Mouse (Mus musculus) splenic B cell, adult 2 months (primary cell): Measurements from ENCODE around the gene Cip2a.

Source experiments
- DNase-seq: peaks from one replicate; pipeline ENCODE4 v3.0.0-alpha.2; 2011; ENCODE audit warnings: low read depth, low spot score
- H3K27me3 ChIP-seq: 2 replicates; pipeline ENCODE4 v1.6.1; 2012; ENCODE audit warnings: mild to moderate bottlenecking, low read length, moderate library complexity, mixed read lengths; ENCODE audit not compliant: control insufficient read depth, poor library complexity, insufficient read depth, severe bottlenecking
- H3K36me3 ChIP-seq: 2 replicates; pipeline ENCODE4 v1.6.1; 2012; ENCODE audit warnings: mild to moderate bottlenecking, low read length, moderate library complexity, mixed read lengths; ENCODE audit not compliant: control insufficient read depth, poor library complexity, insufficient read depth, severe bottlenecking

Cip2a gene

GRCm38 (mm10) chr16:48993559-48994342 is at the start of gene Cip2a, which contains the start of gene Dzip3:
Gene Cip2a (plus strand): TSS chr16:48994185.
Gene Dzip3 (minus strand): TSS chr16:48994165.
- no peaks in the 10 kb centered on the region for H3K36me3 ChIP-seq
- no peaks in the 10 kb centered on the region; the same call in 1 of the 2 replicates for H3K27me3 ChIP-seq
- peak; percentile 86 for DNase-seq

- H3K27me3 ChIP-seq = no peaks in the 10 kb centered on the region
- no peak for DNase-seq
- H3K36me3 ChIP-seq = 0 out of 2 replicates have a peak, but pooled peaks cover 2% of the 10 kb centered on the region
Measured at GRCm38 (mm10) chr16:48972996-48973395, 21.0 kb upstream of the Cip2a start.

DNA sequence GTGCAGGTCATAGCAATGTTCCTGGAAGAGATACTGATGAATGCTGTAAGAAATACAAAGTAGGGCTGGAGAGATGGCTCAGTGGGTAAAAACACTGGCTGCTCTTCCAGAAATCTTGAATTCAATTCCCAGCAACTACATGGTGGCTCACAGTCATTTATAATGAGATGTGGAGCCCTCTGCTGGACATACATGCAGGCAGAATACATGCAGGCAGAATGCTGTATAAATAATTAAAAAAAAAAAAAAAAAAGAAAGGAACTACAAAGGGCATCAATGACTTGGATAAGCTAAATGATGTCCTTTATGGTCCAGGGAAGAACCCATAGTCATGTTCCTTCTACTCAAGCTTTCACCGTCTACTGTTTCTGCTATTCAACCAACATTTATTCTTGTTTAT is 20.4 kb upstream of the Cip2a start:
- Histone ChIP-seq H3K36me3 (0 out of 2 replicates have a peak, but pooled peaks cover 2% of the 10 kb centered on the region), H3K27me3 (no peaks in the 10 kb centered on the region)
- DNase-seq = peak; percentile 46

GRCm38 (mm10) chr16:48979965-48980364 is 14.0 kb upstream of the Cip2a start:
- no peak for DNase-seq

DNA sequence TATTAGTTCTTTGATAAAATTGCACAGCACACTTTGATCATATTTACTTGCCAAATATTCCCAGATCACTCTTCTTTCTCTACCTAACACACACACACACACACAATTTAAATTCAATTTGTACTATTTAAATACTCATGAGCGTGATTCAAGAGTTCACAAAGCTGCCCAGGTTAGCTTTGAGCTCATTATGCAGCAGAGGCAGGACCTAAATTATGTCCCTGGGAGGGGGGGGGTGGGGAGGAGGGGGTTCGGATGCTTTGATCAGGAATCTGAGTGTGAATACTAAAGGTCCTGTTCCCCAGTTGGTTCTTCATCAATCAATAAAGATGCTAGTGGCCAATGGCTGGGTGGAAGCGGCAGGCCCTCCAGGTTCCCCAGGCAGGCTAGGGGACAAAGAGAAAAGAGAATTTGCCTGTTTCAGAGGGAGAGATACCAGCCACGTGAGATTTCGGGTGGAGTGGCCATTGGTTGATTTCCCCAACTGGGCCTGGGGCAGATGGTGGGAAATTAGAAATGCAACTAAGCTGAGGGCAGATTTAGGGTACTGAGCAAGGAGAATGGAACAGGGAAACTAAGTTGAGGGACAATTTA is 8.9 kb upstream of the Cip2a start:
- DNase-seq = no peak
- Histone ChIP-seq H3K36me3 (no peaks in the 10 kb centered on the region), H3K27me3 (no peaks in the 10 kb centered on the region)

More at GRCm38 (mm10) chr16:48979965-48980364, 14.0 kb upstream of the Cip2a start:
- H3K36me3 ChIP-seq = no peaks in the 10 kb centered on the region
- H3K27me3 ChIP-seq = no peaks in the 10 kb centered on the region

DNA sequence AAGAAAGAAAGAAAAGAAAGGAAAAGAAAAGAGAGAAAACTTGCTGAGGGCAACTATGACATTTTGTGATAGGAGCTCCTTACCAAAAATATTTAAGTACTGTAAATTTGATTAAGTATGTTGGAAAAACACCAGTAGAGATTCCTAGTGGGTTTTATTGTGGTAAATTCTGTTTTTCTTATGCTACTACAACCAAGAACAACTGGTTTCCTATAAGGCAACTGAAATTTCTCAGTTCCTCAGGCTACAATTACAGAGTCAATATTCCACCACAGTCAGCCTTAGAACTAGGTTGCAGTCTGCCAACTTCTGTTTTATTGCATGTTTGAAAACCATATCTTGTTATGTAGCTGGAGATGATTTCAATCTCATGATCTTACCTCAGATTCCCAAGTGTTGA is 4.3 kb upstream of the Cip2a start:
- Histone ChIP-seq H3K36me3 (no peaks in the 10 kb centered on the region), H3K27me3 (no peaks in the 10 kb centered on the region; the same call in 1 of the 2 replicates)
- DNase-seq = no peak

GRCm38 (mm10) chr16:48992437-48993230 is 1.4 kb upstream of the Cip2a start:
- DNase-seq = peak; percentile 40
- no peaks in the 10 kb centered on the region; the same call in 1 of the 2 replicates for H3K27me3 ChIP-seq
- no peaks in the 10 kb centered on the region for H3K36me3 ChIP-seq

DNA sequence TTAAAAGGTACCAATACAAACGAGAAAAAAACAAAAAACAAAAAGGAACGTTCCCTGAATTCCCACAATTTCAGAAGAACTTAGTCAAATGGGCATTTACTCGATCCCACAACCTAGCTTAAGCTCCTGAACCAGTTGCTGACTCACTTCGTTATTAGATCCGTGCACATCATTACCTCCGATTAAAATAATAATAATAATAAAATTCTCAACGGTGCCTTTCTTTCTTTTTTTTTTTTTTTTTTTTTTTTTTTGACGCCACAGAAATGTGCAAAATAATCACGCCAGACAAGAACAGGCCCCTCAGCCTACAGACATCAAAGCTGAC is 790 bp upstream of the Cip2a start:
- Histone ChIP-seq H3K27me3 (no peaks in the 10 kb centered on the region; the same call in 1 of the 2 replicates), H3K36me3 (no peaks in the 10 kb centered on the region)
- no peak for DNase-seq

DNA sequence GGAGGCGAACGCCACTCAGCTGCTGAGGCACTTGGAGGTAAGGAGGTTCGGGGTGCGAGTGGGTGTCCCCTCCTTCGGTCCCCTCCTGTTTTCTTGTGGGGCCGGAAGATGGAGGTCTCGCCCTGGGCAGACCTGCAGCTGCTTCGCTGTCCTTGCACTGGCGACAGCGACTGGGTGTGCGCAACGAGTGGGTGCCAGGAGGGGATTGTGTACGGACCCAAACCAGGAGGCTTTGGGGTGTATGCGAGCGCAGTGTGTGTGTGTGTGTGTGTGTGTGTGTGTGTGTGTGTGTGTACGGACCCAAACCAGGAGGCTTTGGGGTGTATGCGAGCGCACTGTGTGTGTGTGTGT is 333 bp downstream of the Cip2a start:
- Histone ChIP-seq H3K27me3 (no peaks in the 10 kb centered on the region; the same call in 1 of the 2 replicates), H3K36me3 (no peaks in the 10 kb centered on the region)
- DNase-seq = no peak

- H3K27me3 ChIP-seq = no peaks in the 10 kb centered on the region
- DNase-seq = no peak
- H3K36me3 ChIP-seq = no peaks in the 10 kb centered on the region
Measured at GRCm38 (mm10) chr16:49004151-49004550, 10.2 kb downstream of the Cip2a start.

DNA sequence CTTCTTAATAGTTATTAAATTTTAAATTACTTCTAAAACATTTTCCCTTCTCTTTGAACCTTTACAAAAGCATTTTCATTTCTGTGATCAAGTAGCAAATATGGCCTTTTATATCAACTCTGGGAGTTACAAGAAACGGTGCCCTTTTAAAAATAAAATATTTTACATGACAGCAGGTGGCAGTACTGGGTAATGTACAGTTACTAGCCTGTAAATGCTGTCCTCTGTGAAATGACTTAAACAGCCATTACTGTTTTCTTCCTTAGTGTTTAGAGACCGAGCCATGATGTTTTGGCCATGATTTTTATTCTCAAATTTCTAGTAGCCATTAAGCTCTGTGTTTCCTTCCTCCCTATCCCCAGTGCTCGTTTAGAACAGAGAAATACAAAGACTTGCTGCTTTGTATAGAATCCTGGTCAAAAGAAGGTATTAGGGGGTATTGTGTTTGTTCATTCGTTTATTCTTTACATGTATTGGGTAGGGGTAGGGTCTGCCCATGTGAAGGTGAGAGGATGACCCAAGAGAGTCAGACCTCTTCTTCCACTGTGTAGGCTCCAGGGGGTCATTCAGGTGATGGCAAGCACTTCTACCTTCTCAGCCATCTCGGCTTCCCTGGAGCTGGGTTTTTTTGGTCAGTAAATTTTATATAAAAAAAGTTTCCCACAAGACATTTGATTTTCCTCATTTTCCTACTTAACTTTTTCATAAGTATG is 22.8 kb downstream of the Cip2a start:
- no peaks in the 10 kb centered on the region for H3K36me3 ChIP-seq
- H3K27me3 ChIP-seq = no peaks in the 10 kb centered on the region
- DNase-seq = peak; percentile 36

DNA sequence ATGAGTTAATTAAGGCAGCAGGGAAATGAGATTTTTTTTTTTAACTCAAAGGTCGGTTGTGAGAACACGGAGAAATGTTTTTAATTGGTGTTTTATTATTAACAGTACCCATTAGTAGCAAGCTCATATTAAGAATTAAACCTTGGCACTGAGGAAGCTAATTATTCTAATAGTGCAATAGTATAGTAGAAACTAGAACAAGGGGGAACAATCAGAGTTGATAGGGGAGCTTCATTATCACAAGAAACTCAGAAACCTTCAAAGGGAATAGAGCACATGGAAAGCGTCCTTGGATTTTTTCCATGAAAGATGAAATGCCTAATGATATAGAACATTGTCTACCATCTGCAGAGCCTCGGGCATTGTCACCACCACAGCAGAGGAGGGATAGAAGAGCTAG is 41.9 kb downstream of the Cip2a start:
- Histone ChIP-seq H3K27me3 (no peaks in the 10 kb centered on the region), H3K36me3 (no peaks in the 10 kb centered on the region)
- DNase-seq = no peak

DNA sequence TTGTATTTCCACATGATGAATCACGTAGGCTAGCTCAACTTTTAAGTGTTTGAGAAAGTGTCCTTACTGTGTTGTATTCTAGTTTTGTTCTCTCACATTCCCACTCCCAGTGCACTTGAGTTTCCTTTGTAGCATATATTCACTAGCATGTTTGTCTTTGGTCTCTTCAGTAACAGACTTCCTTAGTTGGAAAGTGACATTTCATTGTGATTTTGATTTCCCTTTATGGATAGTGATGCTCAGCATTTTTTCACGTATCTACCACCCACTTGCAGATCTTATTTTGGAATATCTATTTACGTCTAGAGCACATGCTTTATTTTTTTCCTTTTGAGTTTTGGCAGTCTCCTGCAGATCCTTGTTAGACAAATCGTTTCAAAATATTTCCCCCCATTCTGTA is 43.8 kb downstream of the Cip2a start:
- no peaks in the 10 kb centered on the region for H3K27me3 ChIP-seq
- no peak for DNase-seq

GRCm38 (mm10) chr16:49040554-49041221 is 46.7 kb downstream of the Cip2a start:
- no peaks in the 10 kb centered on the region for H3K27me3 ChIP-seq
- no peak for DNase-seq
- H3K36me3 ChIP-seq = no peaks in the 10 kb centered on the region

More for the DNA sequence above, 43.8 kb downstream of the Cip2a start:
- H3K36me3 ChIP-seq = no peaks in the 10 kb centered on the region
